Mouse (Mus musculus) pancreas, adult 10 weeks (tissue): ENCODE results near the gene Platr25. TPM values are rescaled to one million over a fixed set of nuclear protein-coding genes. Genes with fewer than 3 reads are reported as not detected.

Source experiments
- polyA plus RNA-seq: library from polyadenylated mRNA; stranded (reverse); fragments of 350-450 nt; fragmentation: Illumina TruSeq; extraction: RNeasy Lipid Tissue Mini Kit (QIAGEN cat#74804); gene quantifications from one replicate; pipeline ENCODE4 v1.2.3, GENCODE M21; 2015; ENCODE audit warnings: low read depth, low replicate concordance; ENCODE audit not compliant: insufficient read depth

The Platr25 gene
- polyA plus RNA-seq = 2.1 TPM

GRCm38 (mm10) chr13:62760432-62761415 lies at the start of gene Platr25:
Platr25 (minus strand) TSS chr13:62760709.

GRCm38 (mm10) chr13:62785199-62786134 lies 25.0 kb upstream of the Platr25 start, which contains the start of gene Gm5141:
Gm5141 (minus strand) TSS chr13:62785808.

GRCm38 (mm10) chr13:62623577-62624276 lies 136.8 kb downstream of the Platr25 start, which contains the start of gene 6720489N17Rik:
6720489N17Rik (minus strand) TSS chr13:62624182.

Other genes with a start within 250 kb of the Platr25 start
- gene Zfp935, start 202.2 kb downstream of the Platr25 start, polyA plus RNA-seq = 0.65 TPM
- 2.4 TPM for gene Zfp934, start 189.5 kb downstream of the Platr25 start, polyA plus RNA-seq
- gene 6720489N17Rik, start 136.5 kb downstream of the Platr25 start, polyA plus RNA-seq = not detected
- gene Gm5141, start 25.1 kb upstream of the Platr25 start, polyA plus RNA-seq = 0.50 TPM
- 1.7 TPM for gene Fbp2, start 97.7 kb upstream of the Platr25 start, polyA plus RNA-seq
- gene Fbp1, start 127.6 kb upstream of the Platr25 start, polyA plus RNA-seq = not detected
- gene 2010111I01Rik, start 204.2 kb upstream of the Platr25 start, polyA plus RNA-seq = 61.7 TPM